Mouse (Mus musculus) testis, adult 2 months (tissue): Measurements from ENCODE around the gene Gpr158. TPM values are rescaled to one million over a fixed set of nuclear protein-coding genes. Genes with fewer than 3 reads are reported as not detected.

Experiments
- H3K27ac ChIP-seq: fragments of 200-500 bp; 2 replicates; pipeline ENCODE4 v1.5.1; 2012; ENCODE audit warnings: low read depth, low read length; ENCODE audit not compliant: control insufficient read depth, insufficient read depth
- H3K27me3 ChIP-seq: fragments of 200-500 bp; 2 replicates; pipeline ENCODE4 v1.6.1; 2012; ENCODE audit warnings: mild to moderate bottlenecking, low read length, moderate library complexity; ENCODE audit not compliant: control insufficient read depth, insufficient read depth
- H3K36me3 ChIP-seq: fragments of 200-500 bp; 2 replicates; pipeline ENCODE4 v1.6.1; 2012; ENCODE audit warnings: mild to moderate bottlenecking, low read length; ENCODE audit not compliant: control insufficient read depth, insufficient read depth
- H3K4me1 ChIP-seq: fragments of 200-500 bp; 2 replicates; pipeline ENCODE4 v1.6.1; 2012; ENCODE audit warnings: low read length; ENCODE audit not compliant: control insufficient read depth, insufficient read depth
- H3K4me3 ChIP-seq: fragments of 200-500 bp; 2 replicates; pipeline ENCODE4 v1.5.1; 2012; ENCODE audit warnings: low read depth, mild to moderate bottlenecking, low read length, moderate library complexity, mixed read lengths; ENCODE audit not compliant: control insufficient read depth
- CTCF ChIP-seq: fragments of 200-500 bp; IDR thresholded peaks from 2 replicates; pipeline ENCODE4 v1.5.1; 2012; ENCODE audit warnings: low read depth, mild to moderate bottlenecking, inconsistent platforms, low read length, moderate library complexity; ENCODE audit not compliant: control insufficient read depth, insufficient read depth, insufficient replicate concordance
- POLR2A ChIP-seq: fragments of 200-500 bp; IDR thresholded peaks from 2 replicates; pipeline ENCODE4 v1.6.1; 2012; ENCODE audit warnings: low read depth, mild to moderate bottlenecking, inconsistent platforms, low read length, moderate library complexity; ENCODE audit not compliant: control insufficient read depth
- polyA plus RNA-seq: library from polyadenylated mRNA; depleted of rRNA; stranded (reverse); fragments of >200 nt; gene quantifications from 2 replicates; pipeline ENCODE4 v1.2.3, GENCODE M21; 2012

Gene Gpr158
- polyA plus RNA-seq, 1 experiment: 0.28 TPM

DNA sequence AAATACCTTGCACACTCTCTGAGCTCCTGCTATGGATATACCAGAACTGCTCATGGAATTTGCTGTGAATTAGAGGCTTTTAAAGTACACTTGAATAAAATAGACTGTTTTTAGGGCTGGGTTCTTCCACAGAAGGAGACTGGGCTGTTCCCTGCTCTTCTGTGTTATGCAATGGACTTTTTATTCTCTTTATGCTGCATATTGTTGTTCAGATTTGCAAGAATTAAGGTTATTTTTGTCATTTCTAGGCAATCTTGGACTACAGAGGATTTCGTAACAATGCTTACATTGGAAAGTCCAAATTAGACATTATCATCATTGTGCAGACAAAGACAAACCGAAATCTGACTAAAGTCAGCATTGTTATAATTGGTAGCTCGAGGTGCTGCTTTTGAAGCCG lies 298.4 kb downstream of the Gpr158 start:
- TF ChIP-seq CTCF: no peak
- TF ChIP-seq POLR2A: no peak

GRCm38 (mm10) chr2:21676084-21676838 lies 308.9 kb downstream of the Gpr158 start:
- TF ChIP-seq POLR2A: no peak
- TF ChIP-seq CTCF: no peak
- Histone ChIP-seq H3K4me1 (no peaks in the 10 kb centered on the region), H3K27me3 (no peaks in the 10 kb centered on the region), H3K36me3 (no peaks in the 10 kb centered on the region), H3K4me3 (no peak overlapping the region), H3K27ac (no peak overlapping the region)

More for the DNA sequence above, 298.4 kb downstream of the Gpr158 start:
- Histone ChIP-seq H3K4me1 (no peaks in the 10 kb centered on the region), H3K4me3 (no peak overlapping the region), H3K27ac (no peak overlapping the region), H3K27me3 (no peaks in the 10 kb centered on the region), H3K36me3 (no peaks in the 10 kb centered on the region)

DNA sequence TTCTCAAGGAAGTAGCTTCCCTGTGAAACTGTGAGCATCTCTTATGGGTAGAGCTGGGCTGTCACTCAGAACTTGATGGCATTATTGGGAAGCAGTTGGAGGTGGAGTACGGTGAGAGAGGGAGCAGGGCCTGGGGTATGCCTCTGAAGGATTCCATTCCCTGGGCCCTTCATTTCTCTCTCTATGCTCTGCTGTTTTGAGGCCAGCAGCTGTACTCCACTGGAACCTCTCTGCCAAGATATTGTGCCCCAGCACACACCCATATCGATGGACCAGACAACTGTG lies 309.4 kb downstream of the Gpr158 start:
- Histone ChIP-seq H3K27ac (no peak overlapping the region), H3K27me3 (no peaks in the 10 kb centered on the region), H3K36me3 (no peaks in the 10 kb centered on the region), H3K4me3 (no peak overlapping the region), H3K4me1 (no peaks in the 10 kb centered on the region)
- no peak for TF ChIP-seq POLR2A
- TF ChIP-seq CTCF: no peak

GRCm38 (mm10) chr2:21680735-21681270 lies 313.5 kb downstream of the Gpr158 start:
- Histone ChIP-seq H3K27ac (no peak overlapping the region), H3K36me3 (no peaks in the 10 kb centered on the region), H3K4me1 (no peaks in the 10 kb centered on the region), H3K27me3 (no peaks in the 10 kb centered on the region), H3K4me3 (no peak overlapping the region)
- TF ChIP-seq CTCF: no peak
- TF ChIP-seq POLR2A: no peak

- H3K36me3 ChIP-seq: no peaks in the 10 kb centered on the region
- no peaks in the 10 kb centered on the region for H3K27me3 ChIP-seq
- no peak for TF ChIP-seq POLR2A
- no peak for TF ChIP-seq CTCF
- no peak overlapping the region for H3K4me3 ChIP-seq
- H3K27ac ChIP-seq: no peak overlapping the region
- no peaks in the 10 kb centered on the region for H3K4me1 ChIP-seq
Measured at GRCm38 (mm10) chr2:21684736-21685135, 317.4 kb downstream of the Gpr158 start.

GRCm38 (mm10) chr2:21693128-21693527 lies 325.8 kb downstream of the Gpr158 start:
- TF ChIP-seq POLR2A (no peak), CTCF (no peak)
- H3K36me3 ChIP-seq: no peaks in the 10 kb centered on the region
- H3K4me3 ChIP-seq: no peak overlapping the region
- H3K4me1 ChIP-seq: no peaks in the 10 kb centered on the region
- H3K27ac ChIP-seq: no peak overlapping the region
- no peaks in the 10 kb centered on the region for H3K27me3 ChIP-seq

- H3K4me3 ChIP-seq: no peak overlapping the region
- H3K27ac ChIP-seq: no peak overlapping the region
- H3K4me1 ChIP-seq: no peaks in the 10 kb centered on the region
- H3K27me3 ChIP-seq: no peaks in the 10 kb centered on the region
- H3K36me3 ChIP-seq: no peaks in the 10 kb centered on the region
- no peak for TF ChIP-seq CTCF
- no peak for TF ChIP-seq POLR2A
Measured at GRCm38 (mm10) chr2:21693807-21694594, 326.7 kb downstream of the Gpr158 start.
